Mouse (Mus musculus) intestine, embryonic 14.5 days (tissue): ENCODE data around the gene C1qtnf9. TPM values are rescaled to one million over a fixed set of nuclear protein-coding genes. Genes with fewer than 3 reads are reported as not detected.

Experiments
- polyA plus RNA-seq: library from polyadenylated mRNA; unstranded; fragments of >200 nt; fragmentation: Nextera tagmentation; extraction: Ambion mirVana; gene quantifications from 2 replicates; pipeline ENCODE4 v1.2.1, GENCODE M21; 2014

The C1qtnf9 gene
- polyA plus RNA-seq, 1 experiment from 2014 or later = 0.12 TPM

Other genes starting within 250 kb of the C1qtnf9 start
- gene Spata13, start 134.1 kb upstream of the C1qtnf9 start, polyA plus RNA-seq = 23.1 and 26.9 TPM in 2 replicates
- gene Mipep, start 16.4 kb downstream of the C1qtnf9 start, polyA plus RNA-seq = 21.0 and 21.2 TPM in 2 replicates